Mouse (Mus musculus) brain, embryonic 14.5 days (tissue): Measurements from ENCODE around the gene Cmbl.

Experiments
- CTCF ChIP-seq: fragments of 200-500 bp; IDR thresholded peaks from 2 replicates; pipeline ENCODE4 v1.5.1; 2012; ENCODE audit warnings: inconsistent platforms, mild to moderate bottlenecking, moderate library complexity, borderline replicate concordance; ENCODE audit not compliant: insufficient read depth, insufficient read length; ENCODE audit errors: extremely low read depth
- POLR2A ChIP-seq: fragments of 200-500 bp; IDR thresholded peaks from 2 replicates; pipeline ENCODE4 v1.6.1; 2012; ENCODE audit warnings: mild to moderate bottlenecking, inconsistent platforms, borderline replicate concordance; ENCODE audit not compliant: poor library complexity, insufficient read depth, insufficient read length, severe bottlenecking; ENCODE audit errors: extremely low read depth

GRCm38 (mm10) chr15:31517186-31517585, 48.0 kb upstream of the Cmbl start:
- no peak for TF ChIP-seq CTCF
- TF ChIP-seq POLR2A, result no peak
